Mouse (Mus musculus) kidney, postnatal 25 days (tissue): ENCODE measurements around the gene Oxct2a.
A peak's percentile ranks its signal among the peaks of the same experiment; 100 is the strongest.
"Not testable (repeated sequence)": the region's sequence is repeated elsewhere in the genome, so short reads cannot be mapped to it uniquely, and the experiment has no call there.

Experiments
- DNase-seq, 2 experiments: peaks; one replicate each; pipeline ENCODE4 v3.0.0; 2021; ENCODE audit warnings: mixed read lengths in 2 of 2

Gene Oxct2a

DNA sequence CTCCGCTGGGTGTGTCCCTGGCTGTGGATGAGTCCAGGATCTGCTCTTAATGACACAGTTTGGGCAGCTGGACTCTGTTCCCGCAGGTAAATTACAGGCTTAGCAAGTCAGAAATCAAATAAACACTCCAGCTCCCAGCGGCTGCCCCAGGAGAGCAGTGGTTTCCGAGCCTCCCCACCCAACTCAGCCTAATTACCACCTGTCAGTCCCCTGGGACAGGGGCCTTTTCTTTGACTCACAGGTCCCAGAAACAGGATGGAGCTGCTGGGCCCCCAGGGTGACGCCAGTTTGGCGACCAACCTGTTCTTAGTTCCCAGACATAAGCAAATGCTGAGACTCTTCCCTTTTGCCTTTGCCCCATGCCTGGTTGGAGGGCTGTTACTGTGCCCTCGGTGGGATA is 11.6 kb downstream of the Oxct2a start:
- DNase-seq = no peak

DNA sequence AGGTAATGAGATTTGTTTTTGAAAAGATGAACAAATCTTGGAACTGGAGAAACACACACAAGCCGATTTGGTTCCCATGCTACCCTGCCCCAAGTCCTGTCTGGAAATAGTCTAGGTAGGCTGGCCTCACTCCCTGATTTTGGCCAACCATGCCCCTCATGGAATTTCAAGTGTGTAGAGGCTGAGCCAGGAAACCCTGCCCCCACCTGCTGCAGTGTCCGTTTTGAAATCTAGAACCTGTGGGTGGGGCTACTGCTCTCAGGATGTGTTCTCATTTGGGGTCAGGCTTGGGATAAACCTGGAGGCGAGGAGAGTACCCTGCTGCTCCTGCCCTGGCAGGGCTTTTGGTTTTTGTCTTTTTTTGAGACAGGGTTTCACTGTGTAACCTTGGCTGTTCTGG is 15.1 kb downstream of the Oxct2a start:
- no peak for DNase-seq

DNA sequence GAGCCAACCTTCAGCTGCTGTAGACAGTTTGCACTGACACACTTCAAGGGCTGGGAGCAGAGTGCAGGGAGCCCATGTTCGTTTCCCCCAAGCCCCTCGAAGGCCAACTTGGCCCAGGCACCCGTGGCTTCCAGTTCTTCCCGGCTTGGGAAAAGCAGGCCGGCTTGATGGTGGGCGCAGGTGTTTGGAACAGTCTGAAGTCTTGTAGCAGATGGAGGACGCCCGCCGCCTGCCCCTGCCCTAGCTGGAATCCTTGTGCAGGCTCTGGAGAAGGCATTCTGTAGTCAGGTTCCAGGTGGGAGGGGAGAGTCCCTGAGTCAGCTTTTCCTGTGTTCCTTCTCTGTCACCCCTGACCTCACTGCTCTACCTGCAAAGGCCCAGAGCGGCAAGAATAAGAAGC is 16.4 kb downstream of the Oxct2a start:
- no peak for DNase-seq

DNA sequence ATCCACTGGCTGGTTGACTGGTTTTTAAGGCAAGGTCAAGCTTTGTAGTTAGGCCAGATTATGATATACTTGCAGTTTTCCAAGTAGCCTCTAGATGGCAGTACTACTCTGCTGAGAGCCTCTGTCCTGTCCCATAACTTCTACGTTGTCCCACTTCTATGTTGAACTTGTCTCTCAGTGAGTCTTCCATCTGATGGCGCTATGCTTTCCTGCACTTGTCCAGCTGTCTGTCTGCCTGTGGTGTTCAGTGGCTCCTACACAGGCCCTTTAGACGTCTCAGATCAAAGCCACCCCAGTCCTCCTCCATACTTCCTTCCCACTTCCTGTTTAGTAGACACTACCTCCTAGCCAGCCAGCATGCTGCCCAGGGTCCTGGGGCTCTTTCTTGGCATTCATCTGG is 17.6 kb downstream of the Oxct2a start:
- DNase-seq = peak in 1 of 2 experiments; percentile 27

DNA sequence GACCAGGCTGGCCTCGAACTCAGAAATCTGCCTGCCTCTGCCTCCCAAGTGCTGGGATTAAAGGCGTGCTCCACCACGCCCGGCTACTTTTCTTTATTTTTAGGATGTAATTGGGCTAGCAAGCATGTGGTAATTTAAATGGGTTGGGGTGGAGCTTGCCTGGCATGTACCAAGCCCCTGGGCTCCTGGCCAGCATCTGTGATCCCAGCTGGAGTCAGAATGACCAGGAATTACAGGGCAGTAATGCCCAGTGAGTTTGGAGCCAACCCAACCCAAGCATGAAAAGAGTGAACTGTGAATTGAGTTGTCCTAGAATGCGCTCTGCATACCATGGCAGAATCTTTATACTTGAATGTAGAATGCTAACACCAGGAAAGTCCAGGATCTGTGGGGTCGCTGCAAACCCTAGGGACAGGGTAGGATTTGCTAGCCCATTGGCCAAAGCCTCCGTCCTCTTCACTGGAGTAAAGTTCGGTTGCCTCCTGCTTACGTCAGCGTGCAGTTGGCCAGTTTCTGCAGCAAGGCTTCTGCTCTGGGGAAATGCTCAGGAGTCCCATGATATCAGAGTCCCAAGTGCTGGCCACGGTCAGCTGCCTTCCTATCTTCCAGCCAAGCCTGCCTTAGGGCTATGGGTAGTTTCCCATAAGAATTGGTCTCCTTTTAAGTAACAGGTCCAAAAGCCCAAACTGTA is 24.3 kb downstream of the Oxct2a start:
- DNase-seq = peak; percentile 75 to 83

DNA sequence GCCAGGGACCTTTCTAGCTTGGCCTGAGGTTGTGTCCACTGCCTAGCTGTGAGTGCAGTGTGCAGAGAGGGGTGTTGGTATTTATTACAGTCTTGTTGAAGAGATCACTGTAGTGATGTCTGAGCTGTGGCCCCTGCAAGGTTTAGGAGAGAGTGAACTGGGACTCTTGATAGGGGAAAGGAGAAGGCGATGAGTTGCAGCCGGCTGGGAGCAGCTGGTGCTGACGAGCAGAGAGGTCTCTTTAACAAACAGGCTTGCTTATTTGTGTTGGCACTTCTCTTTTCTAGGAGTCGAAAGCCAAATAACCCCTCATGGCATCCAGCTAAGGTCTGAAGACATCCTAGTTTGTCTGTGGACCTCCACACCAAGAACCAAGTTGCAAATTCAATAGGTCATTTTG is 25.2 kb downstream of the Oxct2a start:
- peak; percentile 42 to 67 for DNase-seq

DNA sequence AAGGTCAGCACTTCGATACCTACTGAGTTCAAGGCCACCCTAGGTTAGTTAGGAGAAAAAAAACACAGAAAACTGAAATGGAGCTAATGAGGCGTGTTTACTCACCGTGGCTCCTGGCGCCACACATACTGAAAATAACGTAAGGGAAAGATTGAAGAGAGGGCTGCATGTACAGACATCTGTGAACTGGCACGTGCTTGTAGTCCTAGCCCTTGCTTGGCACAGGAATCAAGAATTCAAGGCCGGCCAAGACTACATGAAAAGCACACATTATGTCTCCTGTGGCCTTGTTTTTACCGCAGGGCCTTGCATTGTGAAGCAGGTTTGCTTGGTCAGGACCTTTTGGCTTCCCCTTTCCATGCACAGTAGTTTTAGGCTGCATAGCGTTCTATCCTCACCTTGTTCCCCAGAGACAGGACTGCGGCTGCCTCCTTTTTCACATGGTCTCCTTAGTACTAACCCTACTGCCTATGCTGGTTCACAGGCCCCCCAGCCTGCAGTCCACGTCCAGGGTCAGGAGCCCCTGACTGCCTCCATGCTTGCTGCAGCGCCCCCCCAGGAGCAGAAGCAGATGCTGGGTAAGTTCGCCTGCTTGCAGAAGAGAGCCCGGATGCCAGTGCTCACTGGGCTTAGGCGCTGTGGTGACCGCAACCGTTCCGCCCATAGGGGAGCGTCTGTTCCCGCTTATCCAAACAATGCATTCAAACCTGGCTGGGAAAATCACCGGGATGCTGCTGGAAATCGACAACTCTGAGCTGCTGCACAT is 26.1 kb downstream of the Oxct2a start:
- DNase-seq = no peak

DNA sequence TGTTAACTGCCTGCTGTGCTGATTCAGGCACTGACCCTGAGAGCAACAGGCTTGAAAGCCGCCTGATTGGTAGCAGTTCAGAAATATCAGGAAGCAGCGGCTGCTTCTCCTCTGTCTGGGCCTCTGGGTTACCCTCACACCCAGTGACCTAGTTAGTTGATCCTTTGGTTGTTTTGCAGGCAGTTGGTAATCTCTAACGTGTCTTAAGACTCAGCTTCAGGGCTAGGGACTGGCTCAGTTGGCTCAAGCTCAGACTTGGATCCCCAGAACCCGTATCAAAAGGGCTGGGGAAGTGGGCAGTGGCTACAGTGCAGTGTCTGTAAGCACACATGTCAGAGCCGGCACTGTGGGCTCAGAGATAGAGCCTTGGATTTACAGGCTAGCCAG is 27.3 kb downstream of the Oxct2a start:
- no peak for DNase-seq

DNA sequence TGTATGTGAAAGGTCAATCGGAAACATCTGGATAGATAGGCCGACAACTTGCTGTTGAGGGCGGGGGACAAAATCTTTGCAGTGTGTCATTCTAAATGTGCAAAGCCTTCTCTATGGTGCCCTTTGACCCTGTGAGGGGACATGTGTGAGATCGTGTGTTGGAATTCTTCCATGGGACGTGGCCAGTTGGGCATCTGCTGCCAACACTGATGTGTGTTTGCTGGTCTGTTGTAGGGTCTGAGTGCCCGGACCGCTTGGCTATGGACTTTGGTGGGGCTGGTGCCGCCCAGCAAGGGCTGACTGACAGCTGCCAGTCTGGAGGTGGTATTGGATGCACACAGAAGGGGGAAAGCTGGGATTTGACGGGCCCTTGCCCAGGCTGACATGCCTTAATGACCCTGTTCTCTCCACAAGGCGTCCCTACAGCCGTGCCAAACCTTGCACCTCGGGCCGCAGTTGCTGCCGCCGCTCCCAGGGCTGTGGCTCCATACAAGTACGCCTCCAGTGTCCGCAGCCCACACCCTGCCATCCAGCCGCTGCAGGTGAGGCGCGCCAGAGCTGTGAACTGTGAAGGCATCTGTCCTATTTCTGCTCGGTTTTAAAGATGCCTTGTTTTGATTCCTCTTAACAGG is 27.8 kb downstream of the Oxct2a start:
- DNase-seq = no peak

DNA sequence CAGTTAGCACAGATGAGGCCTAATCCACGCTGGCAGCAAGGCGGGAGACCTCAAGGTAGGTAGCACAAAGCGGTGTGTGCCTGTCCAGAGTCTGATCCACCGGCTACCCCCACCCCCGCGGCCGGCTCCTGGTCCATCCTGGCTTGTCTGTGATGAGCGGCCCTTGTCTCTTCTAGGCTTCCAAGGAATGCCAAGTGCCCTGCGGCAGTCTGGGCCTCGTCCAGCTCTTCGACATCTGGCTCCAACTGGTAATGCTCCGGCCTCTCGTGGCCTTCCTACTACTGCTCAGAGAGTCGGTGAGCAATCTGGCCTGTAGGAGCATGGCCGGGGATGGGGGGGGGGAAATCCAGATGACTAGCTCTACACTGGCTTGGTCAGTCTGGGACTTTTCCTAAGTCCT is 28.4 kb downstream of the Oxct2a start:
- DNase-seq = not testable (repeated sequence)

DNA sequence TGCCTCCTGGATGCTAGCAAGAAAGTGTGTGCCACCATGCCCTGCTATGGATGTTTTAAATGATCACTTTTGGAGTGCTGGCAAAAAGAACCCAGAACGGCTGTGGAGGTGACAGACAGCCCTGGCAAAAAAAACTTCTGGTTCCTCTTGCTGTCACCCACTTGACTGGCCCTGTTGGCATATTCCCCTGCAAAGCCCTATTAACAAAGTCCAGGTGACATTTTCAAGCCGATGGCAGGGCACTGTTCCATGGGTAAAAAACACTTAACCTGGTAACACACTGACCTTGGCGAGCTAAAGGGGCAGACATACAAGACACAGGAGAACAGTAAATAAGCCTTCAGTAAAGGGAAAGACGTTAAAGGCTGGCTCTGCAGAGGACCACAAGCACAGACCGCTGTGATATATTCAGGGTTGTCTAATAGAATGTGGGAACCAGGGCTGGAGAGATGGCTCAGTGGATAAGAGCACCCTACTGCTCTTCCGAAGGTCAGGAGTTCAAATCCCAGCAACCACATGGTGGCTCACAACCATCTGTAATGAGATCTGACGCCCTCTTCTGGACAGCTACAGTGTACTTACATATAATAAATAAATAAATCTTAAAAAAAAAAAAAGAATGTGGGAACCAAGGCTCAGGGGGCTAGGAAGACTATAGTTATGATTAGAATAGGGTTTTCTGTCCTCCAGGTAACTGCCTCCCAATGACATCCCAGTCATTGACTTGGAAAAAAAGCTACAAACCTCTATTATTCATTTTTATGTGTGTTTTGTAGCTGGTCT is 29.6 kb downstream of the Oxct2a start:
- DNase-seq = no peak

DNA sequence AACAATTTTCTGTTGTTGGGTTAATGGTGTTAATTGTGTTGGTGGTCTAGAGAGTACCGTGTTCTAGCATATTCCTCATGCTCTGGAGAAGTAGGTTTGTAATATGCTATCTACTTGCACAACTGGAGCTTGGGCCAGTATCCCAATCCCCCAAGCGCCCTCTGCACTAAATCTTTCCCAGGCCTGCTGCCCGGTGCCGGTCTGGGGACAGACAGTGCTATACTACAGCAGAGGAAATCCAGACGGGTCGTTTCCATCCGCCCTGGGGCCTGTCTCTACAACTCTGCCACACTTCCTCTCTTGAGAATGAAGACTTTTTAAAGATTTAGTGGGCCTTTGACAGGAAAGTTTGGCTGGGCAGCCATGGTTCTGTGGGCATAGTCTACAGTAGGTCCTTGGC is 30.4 kb downstream of the Oxct2a start:
- peak; percentile 38 to 67 for DNase-seq

DNA sequence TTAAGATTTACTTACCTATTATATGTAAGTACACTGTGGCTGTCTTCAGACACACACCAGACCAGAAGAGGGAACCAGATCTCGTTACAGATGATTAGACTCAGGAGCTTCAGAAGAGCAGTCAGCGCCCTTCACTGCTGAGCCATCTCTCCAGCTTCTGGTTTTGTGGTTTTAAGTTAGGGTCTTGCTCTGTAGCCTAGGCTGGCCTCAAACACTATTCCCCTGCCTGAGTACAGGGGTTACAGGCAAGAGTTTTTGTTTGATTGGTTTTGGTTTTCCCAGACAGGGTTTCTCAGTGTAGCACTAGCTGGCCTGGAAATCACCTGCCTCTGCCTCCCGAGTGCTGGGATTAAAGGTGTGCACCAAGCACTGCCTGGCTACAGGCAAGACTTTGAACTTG is 31.0 kb downstream of the Oxct2a start:
- no peak for DNase-seq

DNA sequence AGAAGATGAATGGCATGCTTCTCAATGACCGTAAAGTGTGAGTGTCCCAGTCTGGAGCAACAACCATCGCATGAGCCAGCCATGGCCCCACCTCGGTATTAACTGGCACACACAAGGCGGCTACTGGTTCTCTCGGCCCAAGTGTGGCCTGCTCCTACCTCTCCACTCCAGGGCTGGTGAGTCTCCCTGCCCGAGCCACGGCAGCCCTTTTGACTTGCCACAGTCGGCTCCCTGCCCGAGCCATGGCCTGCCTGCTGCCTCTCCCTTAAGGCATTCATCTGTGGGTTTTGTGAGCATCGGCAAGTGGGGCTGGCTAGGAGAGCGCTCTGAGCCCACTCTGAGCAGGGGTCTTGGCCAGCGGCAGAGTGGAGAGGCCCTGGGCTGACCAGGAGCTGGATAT is 34.4 kb downstream of the Oxct2a start:
- DNase-seq = no peak

DNA sequence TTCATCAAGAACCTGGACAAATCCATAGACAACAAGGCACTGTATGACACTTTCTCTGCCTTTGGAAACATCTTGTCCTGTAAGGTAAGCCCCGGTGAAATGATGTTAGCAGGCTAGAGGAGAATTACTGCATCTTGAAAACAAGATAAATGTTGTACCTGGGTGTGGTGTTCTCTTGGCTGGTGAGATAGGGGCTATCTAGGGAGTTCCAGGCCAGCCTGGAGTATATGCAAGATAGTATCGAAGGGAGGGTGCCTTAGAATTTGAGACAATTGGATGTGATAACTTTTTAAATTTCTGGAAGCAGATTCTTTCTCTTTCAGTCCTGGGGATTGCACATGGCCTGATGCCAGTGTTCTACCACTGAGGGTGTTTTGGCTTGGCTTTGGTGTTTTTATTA is 36.6 kb downstream of the Oxct2a start:
- no peak for DNase-seq

DNA sequence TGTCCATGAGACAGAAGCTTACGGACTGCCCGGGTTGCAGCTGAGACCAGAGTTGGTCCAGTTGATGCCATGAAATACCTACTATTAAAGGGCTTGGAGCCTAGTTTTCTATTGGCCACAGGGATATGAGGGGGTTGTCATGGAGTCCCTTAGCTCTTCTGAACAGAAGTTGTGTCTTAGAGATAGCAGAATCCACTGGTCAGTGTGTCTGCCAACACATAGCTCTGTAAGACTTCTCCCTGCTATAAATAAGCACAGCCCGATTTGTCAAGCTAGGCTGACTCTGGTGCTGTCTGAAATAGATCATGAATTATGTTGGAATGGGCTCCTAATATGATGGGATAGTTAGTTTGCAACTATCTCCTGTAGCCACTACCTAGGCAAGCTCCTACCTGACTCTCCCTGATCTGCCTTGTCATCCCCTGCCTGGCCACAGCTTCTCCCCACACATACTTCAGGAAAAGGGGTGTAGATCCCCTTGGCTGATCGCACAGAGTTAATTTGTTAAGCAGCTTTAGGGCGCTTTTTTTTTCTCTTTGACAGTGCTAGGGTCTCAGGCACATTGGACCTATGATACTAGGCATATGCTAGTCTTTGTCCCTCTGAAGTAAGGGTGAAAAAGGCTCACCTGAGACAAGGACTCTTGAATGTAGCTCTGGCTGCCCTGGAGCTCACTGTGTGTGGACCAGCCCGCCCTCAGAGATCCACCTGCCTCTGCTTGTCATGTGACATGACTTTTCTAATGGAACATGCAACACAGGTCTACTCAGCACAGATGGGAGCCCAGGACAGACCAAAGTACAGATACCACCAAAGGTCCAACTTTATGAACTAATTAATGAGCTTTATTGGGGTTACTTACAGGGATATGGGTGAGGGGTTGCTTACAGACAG is 38.5 kb downstream of the Oxct2a start:
- peak; percentile 24 to 62 for DNase-seq

DNA sequence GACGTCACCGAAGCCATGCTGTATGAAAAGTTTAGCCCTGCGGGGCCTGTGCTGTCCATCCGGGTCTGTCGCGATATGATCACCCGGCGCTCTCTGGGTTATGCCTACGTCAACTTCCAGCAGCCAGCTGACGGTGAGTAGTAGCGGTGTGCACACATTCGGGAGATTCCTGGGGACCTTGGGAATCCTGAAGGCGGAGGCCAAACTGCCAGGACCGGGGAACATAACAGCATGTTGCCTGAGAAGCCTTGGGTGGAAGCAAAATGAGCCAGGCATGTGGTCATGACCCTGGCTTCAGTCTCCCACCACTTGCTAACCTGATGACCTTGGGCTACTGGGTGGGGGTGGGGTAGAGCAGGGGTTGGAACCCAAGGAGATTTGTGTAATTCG is 39.8 kb downstream of the Oxct2a start:
- peak in 1 of 2 experiments; percentile 62 for DNase-seq

DNA sequence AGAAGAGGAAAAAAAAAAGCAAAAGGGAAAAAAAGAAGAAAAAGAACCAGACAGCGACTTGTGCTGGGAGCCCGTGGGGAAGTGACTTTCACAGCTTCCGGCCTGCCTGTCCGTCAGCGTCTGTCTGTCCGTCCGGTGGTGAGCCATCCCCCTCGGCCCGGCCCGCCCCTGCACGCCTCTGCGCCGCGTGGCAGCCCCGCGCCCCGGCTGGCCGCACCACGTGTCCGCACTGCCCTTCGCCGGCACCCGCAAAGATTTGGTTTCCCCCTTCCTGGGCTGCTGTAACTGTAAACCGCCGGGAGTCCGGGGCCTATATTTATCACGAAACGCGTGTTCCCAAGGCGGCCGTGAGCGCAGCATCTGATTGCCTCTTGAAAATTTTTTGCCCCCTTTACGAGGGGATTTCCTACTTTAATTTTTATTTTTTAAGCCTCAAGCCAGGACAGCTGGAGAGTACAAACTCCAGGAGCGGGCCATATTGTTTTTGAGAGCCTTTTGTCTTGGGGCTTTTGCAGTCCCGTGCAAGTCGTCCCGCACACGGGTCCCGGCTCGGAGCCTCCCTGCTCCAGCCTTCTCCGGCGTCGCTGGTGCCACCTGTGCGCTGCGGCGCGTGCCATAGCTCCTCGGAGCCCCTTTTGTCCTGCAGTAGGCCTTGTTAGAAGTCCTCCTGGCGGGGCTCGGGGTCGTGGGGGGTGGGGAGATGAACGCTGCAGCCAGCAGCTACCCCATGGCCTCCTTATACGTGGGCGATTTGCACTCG is 40.3 kb downstream of the Oxct2a start:
- peak in 1 of 2 experiments; percentile 64 for DNase-seq

DNA sequence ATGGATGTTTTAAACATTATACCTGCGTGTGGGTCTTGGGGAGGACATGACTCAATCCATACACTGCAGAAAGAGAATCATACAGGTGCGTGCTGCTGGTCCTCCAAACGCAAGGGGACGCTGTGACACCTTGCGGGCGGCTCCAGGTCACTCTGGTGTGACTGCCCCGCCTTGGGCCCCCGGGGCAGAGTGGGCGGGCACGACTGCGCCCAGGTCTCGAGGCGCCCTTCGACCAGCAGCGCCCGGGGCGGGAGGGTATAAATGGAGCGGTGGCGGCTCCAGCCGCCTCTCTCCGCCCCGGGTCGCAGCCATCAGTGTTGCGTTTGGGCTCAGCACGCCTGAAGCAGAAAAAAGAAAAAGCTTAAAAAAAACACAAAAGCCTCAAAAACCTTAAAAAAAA is 40.9 kb downstream of the Oxct2a start:
- peak; percentile 94 to 97 for DNase-seq

DNA sequence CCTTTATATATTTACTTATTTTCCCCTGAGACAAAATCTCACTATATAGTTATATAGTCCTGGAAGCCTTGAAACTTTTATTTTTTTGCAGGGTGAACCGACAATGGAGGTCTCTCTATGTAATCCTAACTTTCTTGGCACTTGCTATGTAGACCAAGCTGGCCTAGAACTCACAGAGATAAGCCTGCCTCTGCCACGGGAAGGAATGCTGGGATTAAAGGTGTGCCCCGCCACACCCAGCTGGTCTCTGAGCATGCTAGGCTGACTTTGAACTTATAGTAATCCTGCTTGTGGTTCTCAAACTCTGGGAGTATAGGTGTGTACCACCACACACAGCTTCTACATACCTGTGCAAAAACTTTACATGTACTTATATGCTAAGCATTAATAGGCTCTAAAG is 43.3 kb downstream of the Oxct2a start:
- no peak for DNase-seq
